Mouse (Mus musculus): ENCODE results near the gene Pfkm. TPM values are rescaled to one million over a fixed set of nuclear protein-coding genes. Genes with fewer than 3 reads are reported as not detected.

Gene Pfkm
- total and polyA plus RNA-seq, 2 experiments from 2014 or later: 89.9 to 102 TPM

GRCm38 (mm10) chr15:98065881-98066280, 26.5 kb upstream of the Pfkm start:
- Histone ChIP-seq H3K4me3 (ENCODE audit: low read depth, low read length) (no peak overlapping the region), H3K27ac (ENCODE audit: low read depth, low read length) (no peak overlapping the region), H3K9me3 (ENCODE audit: low read length) (no peaks in the 10 kb centered on the region), H3K4me2 (ENCODE audit: low read depth, low read length, poor library complexity, severe bottlenecking) (no peak overlapping the region), H3K9ac (replicated peaks; ENCODE audit: low read length, poor library complexity, severe bottlenecking) (no peak overlapping the region), H3K36me3 (ENCODE audit: insufficient read depth, low read length) (peaks cover 37% of the 10 kb centered on the region), H3K4me1 (ENCODE audit: insufficient read depth, low read length) (no peaks in the 10 kb centered on the region), H3K27me3 (ENCODE audit: insufficient read depth, low read length) (no peaks in the 10 kb centered on the region)
- no peak for ATAC-seq (ENCODE audit: low FRiP score)
- TF ChIP-seq CTCF (IDR thresholded peaks at IDR 0.05): no peak
- no peak for DNase-seq (ENCODE audit: low spot score)
- 90% methylated on average over 5 of the region's 5 CpGs for WGBS

- H3K36me3 ChIP-seq (ENCODE audit: insufficient read depth, low read length): peaks cover 34% of the 10 kb centered on the region
These were observed 25.8 kb upstream of the Pfkm start for GRCm38 (mm10) chr15:98066602-98067001.

GRCm38 (mm10) chr15:98067492-98067891, 24.9 kb upstream of the Pfkm start:
- Histone ChIP-seq H3K9me3 (ENCODE audit: low read length) (no peaks in the 10 kb centered on the region), H3K4me3 (ENCODE audit: low read depth, low read length) (no peak overlapping the region), H3K9ac (replicated peaks; ENCODE audit: low read length, poor library complexity, severe bottlenecking) (no peak overlapping the region), H3K4me2 (ENCODE audit: low read depth, low read length, poor library complexity, severe bottlenecking) (no peak overlapping the region), H3K27me3 (ENCODE audit: insufficient read depth, low read length) (no peaks in the 10 kb centered on the region), H3K4me1 (ENCODE audit: insufficient read depth, low read length) (no peaks in the 10 kb centered on the region), H3K27ac (ENCODE audit: low read depth, low read length) (no peak overlapping the region), H3K36me3 (ENCODE audit: insufficient read depth, low read length) (peaks cover 34% of the 10 kb centered on the region)
- TF ChIP-seq CTCF (IDR thresholded peaks at IDR 0.05): no peak
- 65% methylated on average over 3 of the region's 3 CpGs for WGBS
- ATAC-seq (ENCODE audit: low FRiP score) (no peak), DNase-seq (ENCODE audit: low spot score) (no peak)

More at GRCm38 (mm10) chr15:98066602-98067001, 25.8 kb upstream of the Pfkm start:
- Histone ChIP-seq H3K27ac (ENCODE audit: low read depth, low read length) (no peak overlapping the region), H3K4me2 (ENCODE audit: low read depth, low read length, poor library complexity, severe bottlenecking) (no peak overlapping the region), H3K4me1 (ENCODE audit: insufficient read depth, low read length) (no peaks in the 10 kb centered on the region), H3K27me3 (ENCODE audit: insufficient read depth, low read length) (no peaks in the 10 kb centered on the region), H3K9me3 (ENCODE audit: low read length) (no peaks in the 10 kb centered on the region), H3K4me3 (ENCODE audit: low read depth, low read length) (no peak overlapping the region), H3K9ac (replicated peaks; ENCODE audit: low read length, poor library complexity, severe bottlenecking) (no peak overlapping the region)
- TF ChIP-seq CTCF (IDR thresholded peaks at IDR 0.05): no peak
- ATAC-seq (ENCODE audit: low FRiP score) (no peak), DNase-seq (ENCODE audit: low spot score) (no peak)
- 94% methylated on average over 12 of the region's 12 CpGs for WGBS

- Histone ChIP-seq H3K4me1 (ENCODE audit: insufficient read depth, low read length) (no peaks in the 10 kb centered on the region), H3K36me3 (ENCODE audit: insufficient read depth, low read length) (peaks cover 34% of the 10 kb centered on the region)
These were observed 23.9 kb upstream of the Pfkm start for GRCm38 (mm10) chr15:98068506-98068905.

GRCm38 (mm10) chr15:98069566-98070245, 22.7 kb upstream of the Pfkm start:
- Histone ChIP-seq H3K9me3 (ENCODE audit: low read length) (no peaks in the 10 kb centered on the region), H3K27ac (ENCODE audit: low read depth, low read length) (no peak overlapping the region), H3K36me3 (ENCODE audit: insufficient read depth, low read length) (peaks cover 32% of the 10 kb centered on the region), H3K27me3 (ENCODE audit: insufficient read depth, low read length) (no peaks in the 10 kb centered on the region), H3K9ac (replicated peaks; ENCODE audit: low read length, poor library complexity, severe bottlenecking) (no peak overlapping the region), H3K4me1 (ENCODE audit: insufficient read depth, low read length) (no peaks in the 10 kb centered on the region), H3K4me2 (ENCODE audit: low read depth, low read length, poor library complexity, severe bottlenecking) (no peak overlapping the region), H3K4me3 (ENCODE audit: low read depth, low read length) (no peak overlapping the region)
- DNase-seq (ENCODE audit: low spot score): no peak
- 94% methylated on average over 8 of the region's 8 CpGs for WGBS
- ATAC-seq (ENCODE audit: low FRiP score): no peak
- peak; percentile 20; the same call in 1 of the 2 replicates for TF ChIP-seq CTCF (IDR thresholded peaks at IDR 0.05)

More at GRCm38 (mm10) chr15:98068506-98068905, 23.9 kb upstream of the Pfkm start:
- no peak for TF ChIP-seq CTCF (IDR thresholded peaks at IDR 0.05)
- no peaks in the 10 kb centered on the region for H3K9me3 ChIP-seq (ENCODE audit: low read length)
- no peak overlapping the region for H3K27ac ChIP-seq (ENCODE audit: low read depth, low read length)
- no peak overlapping the region for H3K9ac ChIP-seq (replicated peaks; ENCODE audit: low read length, poor library complexity, severe bottlenecking)
- no peak for ATAC-seq (ENCODE audit: low FRiP score)
- DNase-seq (ENCODE audit: low spot score): no peak
- H3K27me3 ChIP-seq (ENCODE audit: insufficient read depth, low read length): no peaks in the 10 kb centered on the region
- WGBS: 87% methylated on average over 9 of the region's 9 CpGs
- no peak overlapping the region for H3K4me2 ChIP-seq (ENCODE audit: low read depth, low read length, poor library complexity, severe bottlenecking)
- no peak overlapping the region for H3K4me3 ChIP-seq (ENCODE audit: low read depth, low read length)

- H3K27me3 ChIP-seq (ENCODE audit: insufficient read depth, low read length): no peaks in the 10 kb centered on the region
- ATAC-seq (ENCODE audit: low FRiP score): no peak
- 97% methylated on average over 3 of the region's 3 CpGs for WGBS
- no peak overlapping the region for H3K4me3 ChIP-seq (ENCODE audit: low read depth, low read length)
- no peak overlapping the region for H3K4me2 ChIP-seq (ENCODE audit: low read depth, low read length, poor library complexity, severe bottlenecking)
- no peak overlapping the region for H3K27ac ChIP-seq (ENCODE audit: low read depth, low read length)
- no peak for DNase-seq (ENCODE audit: low spot score)
- no peaks in the 10 kb centered on the region for H3K4me1 ChIP-seq (ENCODE audit: insufficient read depth, low read length)
- no peak overlapping the region for H3K9ac ChIP-seq (replicated peaks; ENCODE audit: low read length, poor library complexity, severe bottlenecking)
- no peaks in the 10 kb centered on the region for H3K9me3 ChIP-seq (ENCODE audit: low read length)
- peaks cover 33% of the 10 kb centered on the region for H3K36me3 ChIP-seq (ENCODE audit: insufficient read depth, low read length)
- TF ChIP-seq CTCF (IDR thresholded peaks at IDR 0.05): no peak
These were observed 22.0 kb upstream of the Pfkm start for GRCm38 (mm10) chr15:98070376-98070775.

All from midbrain, postnatal 0 days (tissue).